8 mouse cellular contexts compared by ENCODE assay signal in the genomic region with DNA sequence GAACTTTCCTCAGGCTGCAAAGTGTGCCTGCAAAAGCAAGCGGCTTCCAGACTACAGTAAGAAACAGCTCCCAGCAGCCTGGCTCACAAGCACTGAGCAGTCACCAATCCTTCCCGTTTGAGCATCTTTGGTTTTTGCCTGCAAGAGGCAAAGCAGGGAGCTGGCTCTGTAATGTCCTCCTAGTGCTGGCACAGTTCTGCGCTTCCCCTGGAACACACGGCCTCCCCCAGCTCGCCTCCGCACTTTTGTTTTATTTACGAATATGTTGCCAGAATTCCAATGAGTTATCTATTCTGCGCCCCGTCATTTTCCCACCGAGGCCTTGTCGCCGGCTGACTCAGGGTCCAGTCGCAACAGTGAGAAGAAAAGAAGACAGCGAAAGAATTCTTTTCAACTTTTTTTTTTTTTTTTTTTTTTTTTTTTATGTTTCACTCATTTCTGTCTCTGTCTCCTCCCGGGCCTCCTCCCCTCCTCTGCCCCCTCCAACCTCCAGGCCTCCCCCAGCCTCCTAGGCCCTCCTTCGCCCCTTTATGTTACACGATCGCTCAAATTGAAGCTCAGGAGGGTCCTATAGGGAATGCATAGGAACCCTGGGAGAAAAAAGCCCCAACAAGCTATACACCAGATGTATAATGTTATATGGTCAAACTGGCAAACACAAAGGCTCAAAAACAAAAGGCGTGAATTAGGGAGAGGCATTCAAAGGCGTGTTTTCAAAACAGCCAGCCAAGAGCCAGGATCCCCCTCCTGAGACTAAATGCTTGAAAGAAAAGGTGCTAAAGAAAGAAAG. TPM values are rescaled to one million over a fixed set of nuclear protein-coding genes. Genes with fewer than 3 reads are reported as not detected.
A peak's percentile ranks its signal among the peaks of the same experiment; 100 is the strongest.
DNase-seq lines count a peak whose midpoint lies in the region; ATAC-seq and TF ChIP-seq lines count a peak whose summit lies in the region.
"Had no signal": no experiment of that assay in that cellular context is flagged by ENCODE, and none has a peak within 500 bp of the region (broad histone marks: within the 10 kb centered on the region; RNA-seq: fewer than 3 reads in every experiment).

No protein-coding gene starts in this region.

- H3K4me1 ChIP-seq in embryonic facial prominence, embryonic 11.5 days (ENCODE audit: control insufficient read depth, insufficient read depth, low read length): no peaks in the 10 kb centered on the region; the same call in 1 of the 2 replicates
- peaks cover 20% of the 10 kb centered on the region for H3K4me1 ChIP-seq in heart, embryonic 16.5 days (ENCODE audit: control insufficient read depth, insufficient read depth, low read length)
- peaks cover 47% of the 10 kb centered on the region for H3K4me1 ChIP-seq in lung, embryonic 14.5 days (ENCODE audit: insufficient read depth)

- peak overlapping the region; percentile 2; the same call in 1 of the 2 replicates for H3K4me2 ChIP-seq in embryonic facial prominence, embryonic 11.5 days (ENCODE audit: low read depth, low read length)
- H3K4me2 ChIP-seq in heart, embryonic 16.5 days (ENCODE audit: low read depth, low read length): peak overlapping the region; percentile 39
- H3K4me2 ChIP-seq in lung, embryonic 14.5 days: peak overlapping the region; percentile 42
- H3K4me2 ChIP-seq: liver, embryonic 15.5 days had no signal

- peak overlapping the region; percentile 43; the same call in 1 of the 2 replicates for H3K27ac ChIP-seq in embryonic facial prominence, embryonic 11.5 days (replicated peaks; ENCODE audit: low read depth, low read length)
- H3K27ac ChIP-seq in heart, embryonic 16.5 days (ENCODE audit: low read length): peak overlapping the region; percentile 74
- H3K27ac ChIP-seq in layer of hippocampus, adult 2 months: peak overlapping the region; percentile 78
- peak overlapping the region; percentile 95 for H3K27ac ChIP-seq in lung, embryonic 14.5 days (ENCODE audit: low read depth)
- H3K27ac ChIP-seq: liver, embryonic 15.5 days had no signal

- no peaks in the 10 kb centered on the region for H3K36me3 ChIP-seq in embryonic facial prominence, embryonic 11.5 days (replicated peaks; ENCODE audit: control insufficient read depth, insufficient read depth, low read depth, low read length)
- H3K36me3 ChIP-seq in heart, embryonic 16.5 days (ENCODE audit: control insufficient read depth, insufficient read depth): no peaks in the 10 kb centered on the region
- no peaks in the 10 kb centered on the region for H3K36me3 ChIP-seq in lung, embryonic 14.5 days (ENCODE audit: insufficient read depth)
- H3K36me3 ChIP-seq: liver, embryonic 15.5 days had no signal

- WGBS in embryonic facial prominence, embryonic 11.5 days: 15% methylated on average over 20 of the region's 20 CpGs
- 37% methylated on average over 20 of the region's 20 CpGs for WGBS in heart, embryonic 16.5 days
- WGBS in lung, embryonic 14.5 days: 19% methylated on average over 20 of the region's 20 CpGs

- TF ChIP-seq CTCF in layer of hippocampus, adult 2 months (conservative IDR thresholded peaks at IDR 0.05): no peak
- TF ChIP-seq CTCF in lung, embryonic 14.5 days (IDR thresholded peaks at IDR 0.05; ENCODE audit: low read depth): no peak

- peak; percentile 79 for ATAC-seq in embryonic facial prominence, embryonic 11.5 days (replicated peaks; ENCODE audit: insufficient number of reproducible peaks, low FRiP score, low TSS enrichment, low read depth)
- peak; percentile 41; the same call in 1 of the 2 replicates for ATAC-seq in heart, embryonic 16.5 days (replicated peaks; ENCODE audit: extremely low read depth, insufficient read depth, low FRiP score)
- peak; percentile 77 for ATAC-seq in lung, embryonic 14.5 days (ENCODE audit: insufficient read depth)

- H3K4me3 ChIP-seq in embryonic facial prominence, embryonic 11.5 days (ENCODE audit: low read depth, low read length): no peak overlapping the region
- no peak overlapping the region for H3K4me3 ChIP-seq in heart, embryonic 16.5 days (ENCODE audit: low read length)
- H3K4me3 ChIP-seq in layer of hippocampus, adult 2 months: peak overlapping the region; percentile 30; the same call in 1 of the 2 replicates
- H3K4me3 ChIP-seq in lung, embryonic 14.5 days (ENCODE audit: low read depth, low read length): no peak overlapping the region
- H3K4me3 ChIP-seq: liver, embryonic 15.5 days had no signal

- peak overlapping the region; percentile 14; the same call in 1 of the 2 replicates for H3K9ac ChIP-seq in embryonic facial prominence, embryonic 11.5 days (replicated peaks; ENCODE audit: low read length)
- H3K9ac ChIP-seq in heart, embryonic 16.5 days (ENCODE audit: low read length): 0 out of 2 replicates have a peak overlapping the region, but pooled peaks have one; percentile 25
- H3K9ac ChIP-seq in lung, embryonic 14.5 days: peak overlapping the region; percentile 34
- H3K9ac ChIP-seq: liver, embryonic 15.5 days had no signal

- H3K27me3 ChIP-seq in embryonic facial prominence, embryonic 11.5 days (ENCODE audit: control insufficient read depth, insufficient read depth, low read length): no peaks in the 10 kb centered on the region
- H3K27me3 ChIP-seq in heart, embryonic 16.5 days (ENCODE audit: control insufficient read depth, insufficient read depth, low read length): no peaks in the 10 kb centered on the region
- no peaks in the 10 kb centered on the region for H3K27me3 ChIP-seq in lung, embryonic 14.5 days (ENCODE audit: insufficient read depth, low read length)
- H3K27me3 ChIP-seq: liver, embryonic 15.5 days had no signal

- peak; percentile 67 for DNase-seq in adrenal gland, postnatal 14 days
- DNase-seq in embryonic facial prominence, embryonic 11.5 days (ENCODE audit: low spot score): peak; percentile 60
- DNase-seq in layer of hippocampus, adult 2 months (ENCODE audit: low spot score in 2 of 2): peak; percentile 52 to 68
- peak; percentile 94 for DNase-seq in lung, embryonic 14.5 days
- peak; percentile 75 for DNase-seq in retina, postnatal 1 day
- no peak for DNase-seq in T-cell, adult 2 months (ENCODE audit: low spot score)

- H3K9me3 ChIP-seq in embryonic facial prominence, embryonic 11.5 days (replicated peaks; ENCODE audit: control insufficient read depth, low read length): no peaks in the 10 kb centered on the region
- H3K9me3 ChIP-seq in heart, embryonic 16.5 days (replicated peaks; ENCODE audit: control insufficient read depth, low read length): no peaks in the 10 kb centered on the region
- no peaks in the 10 kb centered on the region for H3K9me3 ChIP-seq in lung, embryonic 14.5 days (ENCODE audit: low read depth, low read length)
- H3K9me3 ChIP-seq: liver, embryonic 15.5 days had no signal

RNA-seq across cellular contexts. Expression of a gene that starts 32.3 kb away (rescaled TPM):
- total RNA-seq in adrenal gland, postnatal 14 days (2021): not detected in 2 replicates
- not detected in 2 replicates for polyA plus RNA-seq in embryonic facial prominence, embryonic 11.5 days (2014; fragmentation: Nextera tagmentation; extraction: Ambion mirVana)
- not detected in 2 replicates for polyA plus RNA-seq in heart, embryonic 16.5 days (2015; fragmentation: Nextera tagmentation; extraction: Ambion mirVana)
- total RNA-seq in layer of hippocampus, adult 2 months (2021): not detected
- polyA plus RNA-seq in lung, embryonic 14.5 days (2014; fragmentation: Nextera tagmentation; extraction: Ambion mirVana): not detected in 2 replicates
- polyA plus RNA-seq: liver, embryonic 15.5 days had no signal

Comparison
In these comparisons a context has a peak if more than half of its experiments do, and no peak if none do; other contexts are left out.
1. H3K27ac ChIP-seq: peak in every context shown above with its lines; median percentile 95 in lung, embryonic 14.5 days; 78 in layer of hippocampus, adult 2 months; 74 in heart, embryonic 16.5 days; 43 in embryonic facial prominence, embryonic 11.5 days.